Mouse (Mus musculus) hindbrain, embryonic 14.5 days (tissue): Measurements from ENCODE around the gene Rnf220. TPM values are rescaled to one million over a fixed set of nuclear protein-coding genes. Genes with fewer than 3 reads are reported as not detected.

Experiments
- ATAC-seq: fragments of 200-750 bp; cut with Nextera tagmentation; 2 replicates; pipeline ENCODE4 v1.8.0; 2017; ENCODE audit warnings: moderate number of reproducible peaks, mild to moderate bottlenecking, moderate TSS enrichment, moderate library complexity; ENCODE audit not compliant: low FRiP score
- DNase-seq: peaks from one replicate; pipeline ENCODE4 v3.0.0-alpha.2; 2015; ENCODE audit warnings: low spot score
- H3K27ac ChIP-seq: fragments of 300-500 bp; sonication (generic); 2 replicates; pipeline ENCODE4 v1.5.1; 2014; ENCODE audit warnings: mild to moderate bottlenecking, moderate library complexity
- H3K27me3 ChIP-seq: fragments of 300-500 bp; sonication (generic); 2 replicates; pipeline ENCODE4 v1.6.1; 2014; ENCODE audit warnings: mild to moderate bottlenecking, low read length, mixed read lengths; ENCODE audit not compliant: control insufficient read depth, insufficient read depth
- H3K36me3 ChIP-seq: fragments of 300-500 bp; sonication (generic); replicated peaks from 2 replicates; pipeline ENCODE4 v1.6.1; 2014; ENCODE audit not compliant: control insufficient read depth, insufficient read depth
- H3K4me1 ChIP-seq: fragments of 300-500 bp; sonication (generic); replicated peaks from 2 replicates; pipeline ENCODE4 v1.6.1; 2014; ENCODE audit warnings: antibody characterized with exemption, low read length, mixed read lengths; ENCODE audit not compliant: control insufficient read depth, insufficient read depth
- H3K4me2 ChIP-seq: fragments of 300-500 bp; sonication (generic); replicated peaks from 2 replicates; pipeline ENCODE4 v1.6.1; 2014; ENCODE audit warnings: mild to moderate bottlenecking, moderate library complexity
- H3K4me3 ChIP-seq: fragments of 300-500 bp; sonication (generic); replicated peaks from 2 replicates; pipeline ENCODE4 v1.5.1; 2014; ENCODE audit warnings: mild to moderate bottlenecking, low read length
- H3K9ac ChIP-seq: fragments of 300-500 bp; sonication (generic); 2 replicates; pipeline ENCODE4 v1.6.1; 2014
- H3K9me3 ChIP-seq: fragments of 300-500 bp; sonication (generic); 2 replicates; pipeline ENCODE4 v1.6.1; 2016; ENCODE audit warnings: low read length; ENCODE audit not compliant: control insufficient read depth
- WGBS: fragments of 180-500 bp; shearing (Covaris S2); extraction: QIAGEN DNeasy Blood & Tissue Kit; methylation state at CpG from one replicate; pipeline ENCODE4 v1.1.7; 2014; 5-methylcytosine and 5-hydroxymethylcytosine counted together
- polyA plus RNA-seq: library from polyadenylated mRNA; unstranded; fragments of >200 nt; fragmentation: Nextera tagmentation; extraction: Ambion mirVana; gene quantifications from 2 replicates; pipeline ENCODE4 v1.2.1, GENCODE M21; 2014

Gene Rnf220
- polyA plus RNA-seq, 1 experiment from 2014 or later = 94.0 TPM

DNA sequence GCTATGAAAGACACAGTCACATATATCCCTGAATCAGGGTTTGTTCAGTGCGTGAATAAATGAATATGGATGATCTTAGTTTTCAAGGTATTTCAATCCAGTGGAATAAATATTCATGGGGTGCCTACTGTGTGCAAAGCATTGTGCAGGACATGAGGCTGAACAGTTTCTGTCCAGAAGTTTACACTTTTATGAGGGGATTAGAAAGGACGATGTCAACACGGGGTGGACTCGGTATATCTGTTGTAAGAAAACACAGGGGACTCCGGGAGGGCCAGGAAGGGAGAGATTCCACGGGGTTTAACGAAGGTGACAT, 135.3 kb downstream of the Rnf220 start:
- ATAC-seq (no peak), DNase-seq (no peak)
- no peak overlapping the region for H3K4me2 ChIP-seq
- H3K36me3 ChIP-seq = no peaks in the 10 kb centered on the region
- H3K4me1 ChIP-seq = peaks cover 18% of the 10 kb centered on the region
- peaks cover 93% of the 10 kb centered on the region for H3K27me3 ChIP-seq
- no peak overlapping the region for H3K9ac ChIP-seq
- no peak overlapping the region for H3K4me3 ChIP-seq
- H3K27ac ChIP-seq = no peak overlapping the region
- H3K9me3 ChIP-seq = no peaks in the 10 kb centered on the region
- WGBS = 8% methylated on average over 7 of the region's 7 CpGs

DNA sequence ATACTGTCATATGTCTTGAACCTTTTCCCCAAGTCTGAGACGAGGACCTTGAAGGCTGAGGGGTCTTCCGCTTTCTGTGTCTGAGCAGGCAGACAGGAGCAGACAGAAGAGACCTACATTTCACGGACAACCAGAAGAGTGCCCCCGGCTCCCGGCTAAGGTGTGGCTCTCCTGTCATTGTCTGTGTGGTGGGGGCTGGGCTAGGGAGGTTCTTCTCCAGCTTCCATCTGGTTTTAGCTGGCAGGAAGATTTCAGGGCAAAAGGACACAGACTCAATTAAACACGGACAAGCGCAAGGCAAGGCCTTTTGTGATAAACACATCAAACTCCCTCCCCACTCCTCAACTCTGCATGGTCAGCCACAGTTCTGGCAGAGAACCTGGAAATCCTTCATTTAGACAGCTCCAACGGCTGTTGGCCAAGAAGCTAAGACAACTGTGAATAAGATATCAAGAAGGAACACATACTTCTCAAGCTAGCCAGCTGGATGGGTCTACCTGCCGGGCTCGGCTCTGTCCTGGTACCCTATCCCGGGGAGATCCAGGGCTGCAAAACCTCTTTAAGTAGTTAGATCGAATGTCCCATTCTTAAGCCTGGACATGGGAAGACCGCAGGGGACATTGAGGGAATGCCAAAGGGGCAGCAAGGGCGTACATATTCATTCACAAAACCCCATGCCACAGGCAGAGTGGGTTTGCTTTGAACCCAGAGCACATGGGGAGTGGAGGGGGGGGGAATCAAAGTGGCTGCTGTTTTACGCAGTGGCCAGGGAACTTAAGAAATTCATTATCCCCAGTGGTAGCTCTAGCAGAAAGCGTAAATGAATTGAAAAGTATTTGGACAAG, 135.9 kb downstream of the Rnf220 start:
- 37% methylated on average over 16 of the region's 16 CpGs for WGBS
- ATAC-seq (0 out of 2 replicates have a peak, but pooled peaks have one; percentile 22), DNase-seq (peak; percentile 65)
- Histone ChIP-seq H3K27ac (no peak overlapping the region), H3K9ac (no peak overlapping the region), H3K4me1 (peaks cover 18% of the 10 kb centered on the region), H3K4me2 (no peak overlapping the region), H3K27me3 (peaks cover 93% of the 10 kb centered on the region), H3K4me3 (no peak overlapping the region), H3K9me3 (no peaks in the 10 kb centered on the region), H3K36me3 (no peaks in the 10 kb centered on the region)

DNA sequence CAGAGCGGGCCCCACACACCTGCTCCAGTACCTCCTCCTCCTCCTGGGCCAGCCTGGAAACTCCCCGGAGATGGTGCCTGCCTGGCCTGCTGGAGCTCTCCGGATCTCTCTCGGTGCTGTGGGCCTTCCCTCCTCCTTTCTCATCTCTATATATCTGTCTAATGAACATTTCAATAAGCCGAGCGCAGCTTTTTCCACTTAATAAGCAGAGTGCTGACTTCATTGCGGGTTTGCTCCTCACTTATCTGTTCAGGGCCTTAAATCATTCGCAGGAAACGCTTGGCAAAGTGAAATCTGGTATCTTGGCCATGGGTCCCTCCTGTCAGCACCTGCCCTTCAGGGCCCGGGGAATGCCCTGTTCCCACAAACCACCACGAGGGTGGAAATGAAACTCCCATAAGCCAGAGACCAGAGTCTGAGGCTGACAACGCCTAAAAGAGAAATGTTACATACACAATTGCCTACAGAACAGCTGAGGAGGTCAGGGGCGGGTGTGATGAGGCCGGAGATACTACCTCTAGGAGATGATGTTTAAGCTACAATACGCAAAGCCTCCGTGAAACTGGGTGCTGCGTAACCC, 137.0 kb downstream of the Rnf220 start:
- no peak overlapping the region for H3K4me3 ChIP-seq
- H3K4me1 ChIP-seq = peaks cover 18% of the 10 kb centered on the region
- 77% methylated on average over 17 of the region's 17 CpGs for WGBS
- DNase-seq (no peak), ATAC-seq (no peak)
- H3K9me3 ChIP-seq = no peaks in the 10 kb centered on the region
- no peak overlapping the region for H3K27ac ChIP-seq
- no peak overlapping the region for H3K9ac ChIP-seq
- no peak overlapping the region for H3K4me2 ChIP-seq
- H3K36me3 ChIP-seq = no peaks in the 10 kb centered on the region
- H3K27me3 ChIP-seq = peaks cover 88% of the 10 kb centered on the region

DNA sequence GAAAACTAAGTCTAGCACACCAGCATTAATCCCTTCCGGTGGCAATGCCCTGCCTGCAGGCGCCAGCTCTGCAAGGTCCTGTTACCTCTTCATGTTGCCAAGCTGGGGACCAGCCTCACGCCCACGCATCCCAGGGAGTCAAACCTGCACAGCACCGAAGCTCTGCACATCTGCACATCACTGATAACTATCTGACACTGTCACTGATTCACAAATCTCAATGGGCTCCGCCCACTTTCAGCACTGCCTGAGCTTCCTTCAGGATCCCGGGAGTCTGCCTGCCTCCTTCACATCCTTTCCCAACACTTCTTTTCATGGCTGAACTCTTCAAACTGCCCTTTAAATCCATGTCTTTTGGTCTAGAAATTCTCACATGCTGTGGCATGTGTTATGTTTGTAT, 138.9 kb downstream of the Rnf220 start:
- Histone ChIP-seq H3K4me2 (no peak overlapping the region), H3K9ac (no peak overlapping the region), H3K27me3 (peaks cover 81% of the 10 kb centered on the region), H3K4me1 (peaks cover 18% of the 10 kb centered on the region), H3K36me3 (no peaks in the 10 kb centered on the region), H3K9me3 (no peaks in the 10 kb centered on the region), H3K4me3 (no peak overlapping the region), H3K27ac (no peak overlapping the region)
- DNase-seq = no peak
- 67% methylated on average over 7 of the region's 7 CpGs for WGBS
- no peak for ATAC-seq

DNA sequence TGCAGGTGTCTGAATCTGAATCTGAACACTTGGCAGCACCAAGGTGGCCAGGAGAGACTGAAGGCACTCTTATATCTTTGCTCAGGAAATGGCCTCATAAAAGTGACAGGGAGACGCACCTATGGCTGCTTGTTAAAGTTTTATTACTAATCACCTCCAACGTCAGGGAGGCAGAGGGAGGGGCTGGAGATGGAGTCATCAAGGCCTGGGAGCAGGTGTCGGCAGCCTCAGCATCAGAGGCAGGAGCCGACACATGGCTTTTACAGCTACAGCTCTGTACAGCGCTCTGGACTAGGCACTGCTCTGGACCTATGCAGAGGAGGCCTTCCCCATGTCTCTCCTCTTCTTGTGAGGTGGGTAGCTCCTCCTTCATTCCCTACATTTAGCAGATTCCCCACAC, 139.7 kb downstream of the Rnf220 start:
- peaks cover 83% of the 10 kb centered on the region for H3K27me3 ChIP-seq
- no peak overlapping the region for H3K4me2 ChIP-seq
- ATAC-seq (no peak), DNase-seq (no peak)
- peaks cover 16% of the 10 kb centered on the region for H3K4me1 ChIP-seq
- no peaks in the 10 kb centered on the region for H3K36me3 ChIP-seq
- WGBS = 73% methylated on average over 5 of the region's 5 CpGs
- H3K27ac ChIP-seq = no peak overlapping the region
- no peak overlapping the region for H3K9ac ChIP-seq
- no peak overlapping the region for H3K4me3 ChIP-seq
- no peaks in the 10 kb centered on the region for H3K9me3 ChIP-seq

DNA sequence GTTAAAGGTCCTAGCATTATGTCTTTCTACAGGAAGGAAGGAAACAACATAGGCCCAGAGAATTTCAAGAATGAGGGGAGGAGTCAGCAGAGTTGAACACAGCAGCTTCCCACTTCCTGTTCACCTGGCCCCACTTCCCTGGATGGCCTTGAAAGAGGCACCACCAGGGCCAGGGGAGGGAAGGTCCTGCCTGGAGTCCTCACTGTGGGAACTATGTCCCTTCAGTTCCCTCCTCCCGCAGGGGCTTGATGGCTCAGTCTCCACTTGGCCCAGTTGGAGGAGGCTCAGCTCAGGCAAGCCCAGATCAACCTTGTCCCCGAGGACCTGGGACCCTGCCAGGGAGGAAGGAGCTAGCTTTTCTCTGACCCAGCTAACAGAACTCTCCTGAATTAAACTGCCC, 140.6 kb downstream of the Rnf220 start:
- Histone ChIP-seq H3K27ac (no peak overlapping the region), H3K27me3 (peaks cover 82% of the 10 kb centered on the region), H3K9ac (no peak overlapping the region), H3K4me1 (peaks cover 8% of the 10 kb centered on the region), H3K4me3 (no peak overlapping the region), H3K9me3 (no peaks in the 10 kb centered on the region), H3K4me2 (no peak overlapping the region), H3K36me3 (no peaks in the 10 kb centered on the region)
- 81% methylated on average over 2 of the region's 2 CpGs for WGBS
- no peak for ATAC-seq
- no peak for DNase-seq

DNA sequence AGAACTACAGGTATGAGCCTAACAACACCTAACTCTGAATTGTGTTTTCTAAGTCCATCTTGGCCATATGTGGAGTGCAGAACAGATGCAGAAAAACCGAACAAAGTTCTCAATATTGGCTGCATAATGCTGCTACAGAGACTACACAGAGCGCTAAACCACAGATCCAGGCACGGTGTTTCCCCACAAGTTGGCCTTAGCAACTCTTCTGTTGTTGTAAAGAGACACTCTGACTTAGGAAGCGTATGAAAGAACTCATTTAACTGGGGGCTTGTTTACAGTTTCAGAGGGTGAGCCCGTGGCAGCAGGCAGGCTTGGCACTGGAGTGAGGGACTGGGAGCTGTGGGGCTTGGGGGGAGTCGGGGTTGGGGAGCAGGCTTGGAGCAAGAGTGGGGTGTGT, 142.2 kb downstream of the Rnf220 start:
- 72% methylated on average over 6 of the region's 6 CpGs for WGBS
- Histone ChIP-seq H3K27ac (no peak overlapping the region), H3K27me3 (peaks cover 67% of the 10 kb centered on the region), H3K4me1 (0 out of 2 replicates have a peak, but pooled peaks cover 3% of the 10 kb centered on the region), H3K9me3 (no peaks in the 10 kb centered on the region), H3K9ac (no peak overlapping the region), H3K4me3 (no peak overlapping the region), H3K36me3 (no peaks in the 10 kb centered on the region), H3K4me2 (no peak overlapping the region)
- DNase-seq (no peak), ATAC-seq (no peak)

DNA sequence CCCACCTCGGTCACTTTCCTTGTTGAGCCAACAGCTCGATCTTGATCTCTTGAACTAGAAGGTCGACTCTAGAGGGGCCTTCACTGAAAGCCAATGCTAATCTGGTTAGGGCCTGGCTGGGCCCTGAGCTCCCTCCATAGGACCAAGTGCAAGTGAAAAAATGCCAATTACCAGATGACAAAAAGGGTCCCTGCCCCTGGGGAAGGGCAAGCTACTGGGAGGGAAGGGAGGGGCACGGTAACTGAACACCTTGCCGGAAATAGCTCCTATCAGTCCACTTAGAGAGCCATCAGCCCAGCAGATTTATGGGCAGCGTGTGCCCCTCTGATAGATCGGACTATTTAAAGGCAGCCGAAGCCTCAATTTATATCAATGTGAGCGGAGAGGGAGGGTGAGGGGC, 143.9 kb downstream of the Rnf220 start:
- Histone ChIP-seq H3K36me3 (no peaks in the 10 kb centered on the region), H3K9ac (no peak overlapping the region), H3K4me1 (peaks cover 12% of the 10 kb centered on the region; the same call in 1 of the 2 replicates), H3K4me3 (no peak overlapping the region), H3K9me3 (no peaks in the 10 kb centered on the region), H3K4me2 (no peak overlapping the region), H3K27me3 (peaks cover 62% of the 10 kb centered on the region), H3K27ac (no peak overlapping the region)
- DNase-seq = no peak
- WGBS = 74% methylated on average over 9 of the region's 9 CpGs
- no peak for ATAC-seq

DNA sequence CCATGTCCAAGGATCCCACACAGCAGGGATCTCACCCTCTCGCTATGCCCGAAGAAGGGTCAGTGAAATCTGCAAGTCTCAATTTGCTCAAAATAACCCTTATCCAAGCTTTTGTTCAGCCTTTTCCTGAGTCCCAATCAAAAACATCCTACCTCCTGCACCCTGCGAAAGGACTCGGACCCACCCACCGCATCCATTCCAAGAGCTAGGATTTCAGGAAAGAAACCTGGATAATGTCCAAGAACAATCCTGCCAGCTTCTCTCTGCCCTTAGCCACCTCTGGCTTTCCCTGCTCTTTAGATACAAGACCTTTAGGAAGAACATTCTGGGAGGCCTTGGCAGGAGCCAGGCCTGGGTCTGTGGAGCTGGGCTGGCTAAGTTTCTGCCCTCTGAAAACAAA, 144.8 kb downstream of the Rnf220 start:
- no peaks in the 10 kb centered on the region for H3K9me3 ChIP-seq
- no peak overlapping the region for H3K9ac ChIP-seq
- no peak overlapping the region for H3K27ac ChIP-seq
- 73% methylated on average over 5 of the region's 5 CpGs for WGBS
- no peak overlapping the region for H3K4me3 ChIP-seq
- ATAC-seq (no peak), DNase-seq (no peak)
- H3K4me2 ChIP-seq = no peak overlapping the region
- H3K4me1 ChIP-seq = peaks cover 12% of the 10 kb centered on the region; the same call in 1 of the 2 replicates
- no peaks in the 10 kb centered on the region for H3K36me3 ChIP-seq
- H3K27me3 ChIP-seq = peaks cover 56% of the 10 kb centered on the region
